Mouse (Mus musculus): Measurements from ENCODE around the gene Alyref. TPM values are rescaled to one million over a fixed set of nuclear protein-coding genes. Genes with fewer than 3 reads are reported as not detected.

The Alyref gene
- polyA plus RNA-seq, 1 experiment, result 22.1 TPM

GRCm38 (mm10) chr11:120578694-120579243 is 19.4 kb downstream of the Alyref start:
- H3K27ac ChIP-seq (ENCODE audit: insufficient read depth, low read length), result no peak overlapping the region
- no peak overlapping the region for H3K4me3 ChIP-seq (ENCODE audit: extremely low read depth, insufficient read depth, insufficient read length)
- WGBS, result 93% methylated on average over 11 of the region's 11 CpGs

GRCm38 (mm10) chr11:120578024-120578693 is 20.0 kb downstream of the Alyref start:
- H3K4me3 ChIP-seq (ENCODE audit: extremely low read depth, insufficient read depth, insufficient read length), result no peak overlapping the region
- TF ChIP-seq CTCF (IDR thresholded peaks at IDR 0.05; ENCODE audit: extremely low read depth, insufficient read depth, insufficient read length, insufficient replicate concordance) (no peak), POLR2A (IDR thresholded peaks at IDR 0.05; ENCODE audit: low read depth, low read length) (no peak)
- WGBS, result 82% methylated on average over 10 of the region's 10 CpGs
- H3K36me3 ChIP-seq (ENCODE audit: control insufficient read depth, insufficient read depth, low read length), result peaks cover 20% of the 10 kb centered on the region
- no peaks in the 10 kb centered on the region for H3K27me3 ChIP-seq (ENCODE audit: control insufficient read depth, insufficient read depth, low read length)
- peaks cover 17% of the 10 kb centered on the region; the same call in 1 of the 2 replicates for H3K4me1 ChIP-seq (ENCODE audit: control insufficient read depth, insufficient read depth, insufficient read length)
- no peak overlapping the region for H3K27ac ChIP-seq (ENCODE audit: insufficient read depth, low read length)
- no peak for DNase-seq (ENCODE audit: low read depth in 1 of 2, low spot score in 2 of 2)

More at GRCm38 (mm10) chr11:120578694-120579243, 19.4 kb downstream of the Alyref start:
- peaks cover 17% of the 10 kb centered on the region; the same call in 1 of the 2 replicates for H3K4me1 ChIP-seq (ENCODE audit: control insufficient read depth, insufficient read depth, insufficient read length)
- H3K36me3 ChIP-seq (ENCODE audit: control insufficient read depth, insufficient read depth, low read length), result peaks cover 20% of the 10 kb centered on the region
- no peaks in the 10 kb centered on the region for H3K27me3 ChIP-seq (ENCODE audit: control insufficient read depth, insufficient read depth, low read length)
- DNase-seq (ENCODE audit: low read depth in 1 of 2, low spot score in 2 of 2), result peak in 1 of 2 experiments; percentile 23
- TF ChIP-seq CTCF (IDR thresholded peaks at IDR 0.05; ENCODE audit: extremely low read depth, insufficient read depth, insufficient read length, insufficient replicate concordance) (no peak), POLR2A (IDR thresholded peaks at IDR 0.05; ENCODE audit: low read depth, low read length) (no peak)

- no peaks in the 10 kb centered on the region for H3K27me3 ChIP-seq (ENCODE audit: control insufficient read depth, insufficient read depth, low read length)
- peak in 1 of 2 experiments; percentile 39 for DNase-seq (ENCODE audit: low read depth in 1 of 2, low spot score in 2 of 2)
- H3K4me1 ChIP-seq (ENCODE audit: control insufficient read depth, insufficient read depth, insufficient read length), result peaks cover 15% of the 10 kb centered on the region; the same call in 1 of the 2 replicates
- no peak overlapping the region for H3K4me3 ChIP-seq (ENCODE audit: extremely low read depth, insufficient read depth, insufficient read length)
- WGBS, result 65% methylated on average over 7 of the region's 7 CpGs
- TF ChIP-seq CTCF (IDR thresholded peaks at IDR 0.05; ENCODE audit: extremely low read depth, insufficient read depth, insufficient read length, insufficient replicate concordance) (no peak), POLR2A (IDR thresholded peaks at IDR 0.05; ENCODE audit: low read depth, low read length) (no peak)
- H3K27ac ChIP-seq (ENCODE audit: insufficient read depth, low read length), result no peak overlapping the region
- H3K36me3 ChIP-seq (ENCODE audit: control insufficient read depth, insufficient read depth, low read length), result peaks cover 20% of the 10 kb centered on the region
Observed at GRCm38 (mm10) chr11:120577211-120578023, 20.7 kb downstream of the Alyref start.

- H3K4me1 ChIP-seq (ENCODE audit: control insufficient read depth, insufficient read depth, insufficient read length), result peaks cover 18% of the 10 kb centered on the region; the same call in 1 of the 2 replicates
- H3K27ac ChIP-seq (ENCODE audit: insufficient read depth, low read length), result no peak overlapping the region
- H3K36me3 ChIP-seq (ENCODE audit: control insufficient read depth, insufficient read depth, low read length), result peaks cover 20% of the 10 kb centered on the region
- TF ChIP-seq POLR2A (IDR thresholded peaks at IDR 0.05; ENCODE audit: low read depth, low read length) (no peak), CTCF (IDR thresholded peaks at IDR 0.05; ENCODE audit: extremely low read depth, insufficient read depth, insufficient read length, insufficient replicate concordance) (no peak)
- 90% methylated on average over 3 of the region's 3 CpGs for WGBS
- no peak overlapping the region for H3K4me3 ChIP-seq (ENCODE audit: extremely low read depth, insufficient read depth, insufficient read length)
- no peaks in the 10 kb centered on the region for H3K27me3 ChIP-seq (ENCODE audit: control insufficient read depth, insufficient read depth, low read length)
- DNase-seq (ENCODE audit: low read depth in 1 of 2, low spot score in 2 of 2), result no peak
Observed at GRCm38 (mm10) chr11:120576365-120576981, 21.7 kb downstream of the Alyref start.

GRCm38 (mm10) chr11:120575940-120576339 is 22.2 kb downstream of the Alyref start:
- no peaks in the 10 kb centered on the region for H3K27me3 ChIP-seq (ENCODE audit: control insufficient read depth, insufficient read depth, low read length)
- H3K4me1 ChIP-seq (ENCODE audit: control insufficient read depth, insufficient read depth, insufficient read length), result peaks cover 21% of the 10 kb centered on the region; the same call in 1 of the 2 replicates
- no peak overlapping the region for H3K27ac ChIP-seq (ENCODE audit: insufficient read depth, low read length)
- no peak overlapping the region for H3K4me3 ChIP-seq (ENCODE audit: extremely low read depth, insufficient read depth, insufficient read length)
- no peak for DNase-seq (ENCODE audit: low read depth in 1 of 2, low spot score in 2 of 2)
- peaks cover 24% of the 10 kb centered on the region for H3K36me3 ChIP-seq (ENCODE audit: control insufficient read depth, insufficient read depth, low read length)
- TF ChIP-seq CTCF (IDR thresholded peaks at IDR 0.05; ENCODE audit: extremely low read depth, insufficient read depth, insufficient read length, insufficient replicate concordance), result no peak
- TF ChIP-seq POLR2A (IDR thresholded peaks at IDR 0.05; ENCODE audit: low read depth, low read length), result no peak

- Histone ChIP-seq H3K4me1 (ENCODE audit: control insufficient read depth, insufficient read depth, insufficient read length) (peaks cover 19% of the 10 kb centered on the region; the same call in 1 of the 2 replicates), H3K27ac (ENCODE audit: insufficient read depth, low read length) (no peak overlapping the region), H3K4me3 (ENCODE audit: extremely low read depth, insufficient read depth, insufficient read length) (no peak overlapping the region), H3K36me3 (ENCODE audit: control insufficient read depth, insufficient read depth, low read length) (peaks cover 26% of the 10 kb centered on the region), H3K27me3 (ENCODE audit: control insufficient read depth, insufficient read depth, low read length) (no peaks in the 10 kb centered on the region)
- TF ChIP-seq POLR2A (IDR thresholded peaks at IDR 0.05; ENCODE audit: low read depth, low read length) (no peak), CTCF (IDR thresholded peaks at IDR 0.05; ENCODE audit: extremely low read depth, insufficient read depth, insufficient read length, insufficient replicate concordance) (no peak)
- DNase-seq (ENCODE audit: low read depth in 1 of 2, low spot score in 2 of 2), result no peak
- 90% methylated on average over 2 of the region's 2 CpGs for WGBS
Observed at GRCm38 (mm10) chr11:120575046-120575445, 23.1 kb downstream of the Alyref start.

Data from spleen, adult 2 months (tissue).